Mouse (Mus musculus): ENCODE results near the gene Iqcf5.
"Not testable (repeated sequence)": the region's sequence is repeated elsewhere in the genome, so short reads cannot be mapped to it uniquely, and the experiment has no call there.

Iqcf5 gene

GRCm38 (mm10) chr9:106482578-106483115 lies 31.7 kb upstream of the Iqcf5 start:
- no peak for DNase-seq

GRCm38 (mm10) chr9:106483136-106483535 lies 31.2 kb upstream of the Iqcf5 start:
- no peak for DNase-seq

GRCm38 (mm10) chr9:106483606-106484005 lies 30.8 kb upstream of the Iqcf5 start:
- DNase-seq = no peak

GRCm38 (mm10) chr9:106485076-106485475 lies 29.3 kb upstream of the Iqcf5 start:
- DNase-seq = no peak

GRCm38 (mm10) chr9:106487602-106488001 lies 26.8 kb upstream of the Iqcf5 start:
- not testable (repeated sequence) for DNase-seq

GRCm38 (mm10) chr9:106499667-106500066 lies 14.7 kb upstream of the Iqcf5 start, which contains the start of gene Iqcf1:
Iqcf1 (plus strand) TSS chr9:106499967.
- DNase-seq = no peak

- no peak for DNase-seq
Observed at GRCm38 (mm10) chr9:106501846-106502245, 12.5 kb upstream of the Iqcf5 start.

- no peak for DNase-seq
Observed at GRCm38 (mm10) chr9:106504246-106504645, 10.1 kb upstream of the Iqcf5 start.

GRCm38 (mm10) chr9:106509356-106509755 lies 5.0 kb upstream of the Iqcf5 start:
- no peak for DNase-seq

- no peak for DNase-seq
Observed at GRCm38 (mm10) chr9:106512729-106513450, 1.5 kb upstream of the Iqcf5 start.

GRCm38 (mm10) chr9:106513566-106513965 lies 807 bp upstream of the Iqcf5 start:
- DNase-seq = no peak

GRCm38 (mm10) chr9:106519433-106519832 lies 5.1 kb downstream of the Iqcf5 start:
- no peak for DNase-seq

- DNase-seq = no peak
Observed at GRCm38 (mm10) chr9:106519909-106520308, 5.5 kb downstream of the Iqcf5 start.

- no peak for DNase-seq
Observed at GRCm38 (mm10) chr9:106531833-106532232, 17.5 kb downstream of the Iqcf5 start.

- no peak for DNase-seq
Observed at GRCm38 (mm10) chr9:106534296-106534695, 19.9 kb downstream of the Iqcf5 start.

- DNase-seq = no peak
Observed at GRCm38 (mm10) chr9:106534975-106535374, 20.6 kb downstream of the Iqcf5 start.

- no peak for DNase-seq
Observed at GRCm38 (mm10) chr9:106561531-106561930, 47.2 kb downstream of the Iqcf5 start, which contains the start of gene Iqcf3. Iqcf3 (minus strand) TSS chr9:106561631.

- no peak for DNase-seq
Observed at GRCm38 (mm10) chr9:106562291-106562690, 47.9 kb downstream of the Iqcf5 start.

- DNase-seq = no peak
Observed at GRCm38 (mm10) chr9:106564025-106564424, 49.7 kb downstream of the Iqcf5 start.

All from kidney, adult 11 months (tissue).